21 mouse cellular contexts compared by ENCODE assay signal in genomic region chr11:96070353-96070752, GRCm38 (mm10). TPM values are rescaled to one million over a fixed set of nuclear protein-coding genes. Genes with fewer than 3 reads are reported as not detected.
"Had no signal": no experiment of that assay in that cellular context is flagged by ENCODE, and none has a peak within 500 bp of the region (broad histone marks: within the 10 kb centered on the region; RNA-seq: fewer than 3 reads in every experiment).

No protein-coding gene starts in this region.

- H3K4me3 ChIP-seq: limb, embryonic 15.5 days; midbrain, embryonic 12.5 days; neural tube, embryonic 13.5 days; stomach, embryonic 15.5 days had no signal

- DNase-seq: kidney, postnatal 14 days; lung, adult 18-20 months; retina, postnatal 1 day; right cerebral cortex, postnatal 4 days; thymus, adult 2 months; thymus, postnatal 25 days had no signal

- H3K27me3 ChIP-seq: limb, embryonic 15.5 days; midbrain, embryonic 12.5 days; neural tube, embryonic 13.5 days; stomach, embryonic 15.5 days had no signal

- H3K4me2 ChIP-seq: limb, embryonic 15.5 days; midbrain, embryonic 12.5 days; neural tube, embryonic 13.5 days; stomach, embryonic 15.5 days had no signal

- ATAC-seq: intestine, embryonic 16.5 days; midbrain, embryonic 16.5 days had no signal

- H3K9me3 ChIP-seq: limb, embryonic 15.5 days; midbrain, embryonic 12.5 days; neural tube, embryonic 13.5 days; stomach, embryonic 15.5 days had no signal

- H3K9ac ChIP-seq: limb, embryonic 15.5 days; liver, embryonic 14.5 days; midbrain, embryonic 12.5 days; neural tube, embryonic 13.5 days; stomach, embryonic 15.5 days had no signal

- H3K27ac ChIP-seq: limb, embryonic 15.5 days; liver, embryonic 14.5 days; midbrain, embryonic 12.5 days; neural tube, embryonic 13.5 days; stomach, embryonic 15.5 days had no signal

RNA-seq across cellular contexts. Expression of gene Calcoco2, which starts 41.4 kb away (rescaled TPM):
- total RNA-seq: layer of hippocampus, postnatal 25 days; left cerebral cortex, adult 8-10 months; left cerebral cortex, postnatal 25 days; megakaryocyte-erythroid progenitor cell, adult 5-6 weeks had no signal
- polyA plus RNA-seq: limb, embryonic 11.5 days; limb, embryonic 15.5 days; liver, embryonic 14.5 days; midbrain, embryonic 12.5 days; midbrain, embryonic 16.5 days; neural tube, embryonic 13.5 days; spleen, adult 2 months; thymus, adult 2 months had no signal

RNA-seq across cellular contexts. Expression of gene Gip, which starts 46.0 kb away (rescaled TPM):
- total RNA-seq: layer of hippocampus, postnatal 25 days; left cerebral cortex, adult 8-10 months; left cerebral cortex, postnatal 25 days; megakaryocyte-erythroid progenitor cell, adult 5-6 weeks had no signal
- polyA plus RNA-seq: limb, embryonic 11.5 days; limb, embryonic 15.5 days; liver, embryonic 14.5 days; lung, embryonic 16.5 days; midbrain, embryonic 12.5 days; midbrain, embryonic 16.5 days; neural tube, embryonic 13.5 days; spleen, adult 2 months; urinary bladder, adult 2 months had no signal
